Mouse (Mus musculus): ENCODE results near the gene Wnt3. TPM values are rescaled to one million over a fixed set of nuclear protein-coding genes. Genes with fewer than 3 reads are reported as not detected.

Gene Wnt3
- polyA plus RNA-seq, 1 experiment = 10.4 TPM

GRCm38 (mm10) chr11:103809611-103810598 lies 36.0 kb downstream of the Wnt3 start:
- Histone ChIP-seq H3K9ac (ENCODE audit: low read depth, poor library complexity, severe bottlenecking) (peak overlapping the region; percentile 53), H3K27ac (ENCODE audit: insufficient read depth, low read length) (no peak overlapping the region), H3K4me1 (ENCODE audit: control insufficient read depth, insufficient read depth, low read length) (peaks cover 2% of the 10 kb centered on the region), H3K27me3 (ENCODE audit: control insufficient read depth, insufficient read depth, low read length, poor library complexity, severe bottlenecking) (peaks cover 15% of the 10 kb centered on the region), H3K4me3 (ENCODE audit: low read depth, low read length) (peak overlapping the region; percentile 39), H3K9me3 (replicated peaks; ENCODE audit: control insufficient read depth, insufficient read depth, low read length, poor library complexity, severe bottlenecking) (0 out of 2 replicates have a peak, but pooled peaks cover 9% of the 10 kb centered on the region), H3K36me3 (ENCODE audit: control insufficient read depth, insufficient read depth, low read length, poor library complexity, severe bottlenecking) (no peaks in the 10 kb centered on the region)
- TF ChIP-seq CTCF (IDR thresholded peaks at IDR 0.05; ENCODE audit: low read depth, low read length) (no peak), EP300 (IDR thresholded peaks at IDR 0.05; ENCODE audit: insufficient read depth, low read depth, low read length) (no peak), POLR2A (IDR thresholded peaks at IDR 0.05; ENCODE audit: insufficient read depth, low read length) (no peak)

GRCm38 (mm10) chr11:103810631-103811030 lies 36.7 kb downstream of the Wnt3 start:
- H3K27me3 ChIP-seq (ENCODE audit: control insufficient read depth, insufficient read depth, low read length, poor library complexity, severe bottlenecking) = peaks cover 15% of the 10 kb centered on the region
- H3K9ac ChIP-seq (ENCODE audit: low read depth, poor library complexity, severe bottlenecking) = 0 out of 2 replicates have a peak overlapping the region, but pooled peaks have one; percentile 53
- TF ChIP-seq EP300 (IDR thresholded peaks at IDR 0.05; ENCODE audit: insufficient read depth, low read depth, low read length) = no peak
- no peak for TF ChIP-seq POLR2A (IDR thresholded peaks at IDR 0.05; ENCODE audit: insufficient read depth, low read length)
- no peak for TF ChIP-seq CTCF (IDR thresholded peaks at IDR 0.05; ENCODE audit: low read depth, low read length)

GRCm38 (mm10) chr11:103811246-103811645 lies 37.3 kb downstream of the Wnt3 start:
- no peak overlapping the region for H3K27ac ChIP-seq (ENCODE audit: insufficient read depth, low read length)
- H3K9ac ChIP-seq (ENCODE audit: low read depth, poor library complexity, severe bottlenecking) = no peak overlapping the region
- no peaks in the 10 kb centered on the region for H3K36me3 ChIP-seq (ENCODE audit: control insufficient read depth, insufficient read depth, low read length, poor library complexity, severe bottlenecking)
- H3K4me3 ChIP-seq (ENCODE audit: low read depth, low read length) = no peak overlapping the region
- no peaks in the 10 kb centered on the region for H3K9me3 ChIP-seq (replicated peaks; ENCODE audit: control insufficient read depth, insufficient read depth, low read length, poor library complexity, severe bottlenecking)
- H3K27me3 ChIP-seq (ENCODE audit: control insufficient read depth, insufficient read depth, low read length, poor library complexity, severe bottlenecking) = peaks cover 15% of the 10 kb centered on the region
- peaks cover 2% of the 10 kb centered on the region for H3K4me1 ChIP-seq (ENCODE audit: control insufficient read depth, insufficient read depth, low read length)
- TF ChIP-seq CTCF (IDR thresholded peaks at IDR 0.05; ENCODE audit: low read depth, low read length) = no peak
- TF ChIP-seq EP300 (IDR thresholded peaks at IDR 0.05; ENCODE audit: insufficient read depth, low read depth, low read length) = no peak
- TF ChIP-seq POLR2A (IDR thresholded peaks at IDR 0.05; ENCODE audit: insufficient read depth, low read length) = no peak

More at GRCm38 (mm10) chr11:103810631-103811030, 36.7 kb downstream of the Wnt3 start:
- Histone ChIP-seq H3K36me3 (ENCODE audit: control insufficient read depth, insufficient read depth, low read length, poor library complexity, severe bottlenecking) (no peaks in the 10 kb centered on the region), H3K4me1 (ENCODE audit: control insufficient read depth, insufficient read depth, low read length) (peaks cover 2% of the 10 kb centered on the region), H3K27ac (ENCODE audit: insufficient read depth, low read length) (no peak overlapping the region), H3K9me3 (replicated peaks; ENCODE audit: control insufficient read depth, insufficient read depth, low read length, poor library complexity, severe bottlenecking) (0 out of 2 replicates have a peak, but pooled peaks cover 5% of the 10 kb centered on the region), H3K4me3 (ENCODE audit: low read depth, low read length) (peak overlapping the region; percentile 36)

DNA sequence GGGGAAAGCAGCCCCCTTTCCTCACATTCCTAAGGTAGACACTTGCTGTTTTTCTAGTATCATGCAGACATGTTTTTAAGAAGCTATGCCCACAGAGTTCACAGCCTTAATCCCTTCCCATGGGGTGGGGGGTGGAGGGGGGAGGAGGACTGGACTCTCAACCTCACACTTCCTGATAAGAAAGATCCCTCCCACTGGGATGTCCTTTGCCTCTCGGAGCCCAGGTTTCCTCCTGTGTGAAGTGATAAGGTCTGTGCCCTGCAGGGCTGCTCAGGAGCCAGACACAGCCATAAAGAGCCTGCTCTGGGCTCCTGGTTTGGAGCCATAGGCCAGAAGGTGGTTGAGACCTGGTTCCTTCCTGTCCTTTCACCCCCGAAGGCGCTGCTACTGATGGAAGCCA lies 40.9 kb downstream of the Wnt3 start:
- Histone ChIP-seq H3K9ac (ENCODE audit: low read depth, poor library complexity, severe bottlenecking) (no peak overlapping the region), H3K27me3 (ENCODE audit: control insufficient read depth, insufficient read depth, low read length, poor library complexity, severe bottlenecking) (peaks cover 8% of the 10 kb centered on the region), H3K4me1 (ENCODE audit: control insufficient read depth, insufficient read depth, low read length) (peaks cover 3% of the 10 kb centered on the region), H3K36me3 (ENCODE audit: control insufficient read depth, insufficient read depth, low read length, poor library complexity, severe bottlenecking) (no peaks in the 10 kb centered on the region), H3K4me3 (ENCODE audit: low read depth, low read length) (no peak overlapping the region), H3K9me3 (replicated peaks; ENCODE audit: control insufficient read depth, insufficient read depth, low read length, poor library complexity, severe bottlenecking) (no peaks in the 10 kb centered on the region), H3K27ac (ENCODE audit: insufficient read depth, low read length) (no peak overlapping the region)
- TF ChIP-seq EP300 (IDR thresholded peaks at IDR 0.05; ENCODE audit: insufficient read depth, low read depth, low read length) = no peak
- no peak for TF ChIP-seq CTCF (IDR thresholded peaks at IDR 0.05; ENCODE audit: low read depth, low read length)
- no peak for TF ChIP-seq POLR2A (IDR thresholded peaks at IDR 0.05; ENCODE audit: insufficient read depth, low read length)

- H3K9me3 ChIP-seq (replicated peaks; ENCODE audit: control insufficient read depth, insufficient read depth, low read length, poor library complexity, severe bottlenecking) = no peaks in the 10 kb centered on the region
- H3K27ac ChIP-seq (ENCODE audit: insufficient read depth, low read length) = no peak overlapping the region
- no peak overlapping the region for H3K9ac ChIP-seq (ENCODE audit: low read depth, poor library complexity, severe bottlenecking)
- no peak overlapping the region for H3K4me3 ChIP-seq (ENCODE audit: low read depth, low read length)
- TF ChIP-seq POLR2A (IDR thresholded peaks at IDR 0.05; ENCODE audit: insufficient read depth, low read length) (no peak), CTCF (IDR thresholded peaks at IDR 0.05; ENCODE audit: low read depth, low read length) (no peak), EP300 (IDR thresholded peaks at IDR 0.05; ENCODE audit: insufficient read depth, low read depth, low read length) (no peak)
- H3K36me3 ChIP-seq (ENCODE audit: control insufficient read depth, insufficient read depth, low read length, poor library complexity, severe bottlenecking) = no peaks in the 10 kb centered on the region
- H3K4me1 ChIP-seq (ENCODE audit: control insufficient read depth, insufficient read depth, low read length) = peaks cover 1% of the 10 kb centered on the region
- no peaks in the 10 kb centered on the region for H3K27me3 ChIP-seq (ENCODE audit: control insufficient read depth, insufficient read depth, low read length, poor library complexity, severe bottlenecking)
These were observed 42.0 kb downstream of the Wnt3 start for GRCm38 (mm10) chr11:103815986-103816385.

- peaks cover 1% of the 10 kb centered on the region for H3K4me1 ChIP-seq (ENCODE audit: control insufficient read depth, insufficient read depth, low read length)
- no peaks in the 10 kb centered on the region for H3K27me3 ChIP-seq (ENCODE audit: control insufficient read depth, insufficient read depth, low read length, poor library complexity, severe bottlenecking)
- no peak overlapping the region for H3K4me3 ChIP-seq (ENCODE audit: low read depth, low read length)
- H3K9me3 ChIP-seq (replicated peaks; ENCODE audit: control insufficient read depth, insufficient read depth, low read length, poor library complexity, severe bottlenecking) = no peaks in the 10 kb centered on the region
- TF ChIP-seq POLR2A (IDR thresholded peaks at IDR 0.05; ENCODE audit: insufficient read depth, low read length) (no peak), EP300 (IDR thresholded peaks at IDR 0.05; ENCODE audit: insufficient read depth, low read depth, low read length) (no peak), CTCF (IDR thresholded peaks at IDR 0.05; ENCODE audit: low read depth, low read length) (no peak)
- no peak overlapping the region for H3K27ac ChIP-seq (ENCODE audit: insufficient read depth, low read length)
- H3K36me3 ChIP-seq (ENCODE audit: control insufficient read depth, insufficient read depth, low read length, poor library complexity, severe bottlenecking) = no peaks in the 10 kb centered on the region
- H3K9ac ChIP-seq (ENCODE audit: low read depth, poor library complexity, severe bottlenecking) = no peak overlapping the region
These were observed 42.8 kb downstream of the Wnt3 start for GRCm38 (mm10) chr11:103816719-103817118.

All from ES-Bruce4 (cell line).